Mouse (Mus musculus) ES-E14 (cell line): ENCODE data around the gene Sorcs2.

Experiments
- CHD2 ChIP-seq: IDR thresholded peaks from 2 replicates; pipeline ENCODE4 v1.6.1; 2014; ENCODE audit warnings: mild to moderate bottlenecking, low read depth, low read length, inconsistent platforms
- HCFC1 ChIP-seq: IDR thresholded peaks from 2 replicates; pipeline ENCODE4 v1.6.1; 2012; ENCODE audit warnings: low read length, inconsistent platforms, borderline replicate concordance; ENCODE audit not compliant: insufficient read depth
- MAFK ChIP-seq: IDR thresholded peaks from 2 replicates; pipeline ENCODE4 v1.6.1; 2014; ENCODE audit warnings: mild to moderate bottlenecking, low read depth, low read length, inconsistent platforms; ENCODE audit not compliant: insufficient read depth
- ZC3H11A ChIP-seq: IDR thresholded peaks from 2 replicates; pipeline ENCODE4 v1.6.1; 2012; ENCODE audit warnings: low read depth, mild to moderate bottlenecking, inconsistent platforms, low read length, borderline replicate concordance
- ZNF384 ChIP-seq: IDR thresholded peaks from 2 replicates; pipeline ENCODE4 v1.6.1; 2012; ENCODE audit warnings: low read depth, low read length, inconsistent platforms

DNA sequence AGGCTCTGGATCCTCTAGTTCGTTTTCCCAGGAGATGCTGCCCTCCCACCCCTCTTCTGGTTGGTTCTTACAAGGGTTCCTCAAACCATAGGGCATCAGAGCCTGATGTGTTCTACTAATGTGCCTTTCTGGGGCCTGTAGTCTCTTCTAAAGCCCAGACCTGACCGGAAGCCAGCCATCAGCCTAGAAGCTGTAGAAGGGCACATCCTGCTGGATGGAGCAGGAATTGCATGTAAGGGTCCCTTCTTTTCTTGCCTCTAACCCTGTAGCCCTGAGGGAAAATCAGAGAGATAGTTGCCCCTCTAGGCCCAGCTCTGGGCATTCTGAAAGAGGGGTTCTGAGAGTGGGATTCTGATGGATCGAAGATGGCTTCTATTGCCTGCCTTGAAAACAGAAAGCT, 379.6 kb downstream of the Sorcs2 start:
- TF ChIP-seq HCFC1 (no peak), ZC3H11A (peak; percentile 62), CHD2 (no peak), MAFK (no peak), ZNF384 (no peak)
